9 mouse cellular contexts compared by ENCODE assay signal in genomic region chr6:137053464-137053863, GRCm38 (mm10).
DNase-seq lines count a peak whose midpoint lies in the region; ATAC-seq lines count a peak whose summit lies in the region.
"Had no signal": no experiment of that assay in that cellular context is flagged by ENCODE, and none has a peak within 500 bp of the region (broad histone marks: within the 10 kb centered on the region; RNA-seq: fewer than 3 reads in every experiment).

No protein-coding gene starts in this region.

- no peaks in the 10 kb centered on the region for H3K4me1 ChIP-seq in hindbrain, embryonic 10.5 days (replicated peaks)
- no peaks in the 10 kb centered on the region for H3K4me1 ChIP-seq in hindbrain, embryonic 13.5 days (replicated peaks)
- H3K4me1 ChIP-seq in midbrain, embryonic 13.5 days (replicated peaks): no peaks in the 10 kb centered on the region

- H3K27me3 ChIP-seq in hindbrain, embryonic 10.5 days (ENCODE audit: insufficient read depth, poor library complexity, severe bottlenecking): no peaks in the 10 kb centered on the region
- H3K27me3 ChIP-seq in hindbrain, embryonic 13.5 days: no peaks in the 10 kb centered on the region
- no peaks in the 10 kb centered on the region for H3K27me3 ChIP-seq in midbrain, embryonic 13.5 days
- H3K27me3 ChIP-seq: limb, embryonic 13.5 days had no signal

- no peak overlapping the region for H3K4me3 ChIP-seq in hindbrain, embryonic 10.5 days
- H3K4me3 ChIP-seq in hindbrain, embryonic 13.5 days: no peak overlapping the region
- H3K4me3 ChIP-seq in midbrain, embryonic 13.5 days (replicated peaks): no peak overlapping the region
- H3K4me3 ChIP-seq: limb, embryonic 13.5 days had no signal

- no peak overlapping the region for H3K4me2 ChIP-seq in hindbrain, embryonic 13.5 days
- H3K4me2 ChIP-seq in midbrain, embryonic 13.5 days (replicated peaks): no peak overlapping the region
- H3K4me2 ChIP-seq: limb, embryonic 13.5 days had no signal

- H3K9me3 ChIP-seq in hindbrain, embryonic 10.5 days: peaks cover 10% of the 10 kb centered on the region; the same call in 1 of the 2 replicates
- no peaks in the 10 kb centered on the region; the same call in none of the 2 replicates for H3K9me3 ChIP-seq in hindbrain, embryonic 13.5 days
- peaks cover 6% of the 10 kb centered on the region; the same call in 1 of the 2 replicates for H3K9me3 ChIP-seq in midbrain, embryonic 13.5 days

- peak; percentile 21 for DNase-seq in hindbrain, embryonic 10.5 days (ENCODE audit: low spot score)
- DNase-seq in 416B (ENCODE audit: low read depth) (peak; percentile 55), WW6 (ENCODE audit: low read depth, low spot score) (peak; percentile 31)
- DNase-seq in gastrocnemius, postnatal 14 days: peak; percentile 15
- peak; percentile 39 to 63 for DNase-seq in lung, postnatal 4 days
- DNase-seq in spleen, postnatal 4 days (ENCODE audit: low spot score in 2 of 2): no peak

- intact Hi-C loops in gastrocnemius, postnatal 14 days (cut with DNase I; ENCODE audit: low total_unique reads): no loop called here

- no peak overlapping the region for H3K9ac ChIP-seq in hindbrain, embryonic 13.5 days
- no peak overlapping the region for H3K9ac ChIP-seq in midbrain, embryonic 13.5 days (replicated peaks)
- H3K9ac ChIP-seq: limb, embryonic 13.5 days had no signal

- no peaks in the 10 kb centered on the region for H3K36me3 ChIP-seq in hindbrain, embryonic 10.5 days
- H3K36me3 ChIP-seq in hindbrain, embryonic 13.5 days: 0 out of 2 replicates have a peak, but pooled peaks cover 4% of the 10 kb centered on the region
- no peaks in the 10 kb centered on the region for H3K36me3 ChIP-seq in midbrain, embryonic 13.5 days

- 75% methylated on average over 5 of the region's 5 CpGs for WGBS in hindbrain, embryonic 10.5 days
- 78% methylated on average over 5 of the region's 5 CpGs for WGBS in hindbrain, embryonic 13.5 days
- 81% methylated on average over 5 of the region's 5 CpGs for WGBS in midbrain, embryonic 13.5 days

- no peak for ATAC-seq in hindbrain, embryonic 13.5 days (ENCODE audit: low FRiP score)
- ATAC-seq in midbrain, embryonic 13.5 days: no peak

- no peak overlapping the region for H3K27ac ChIP-seq in hindbrain, embryonic 10.5 days
- no peak overlapping the region for H3K27ac ChIP-seq in hindbrain, embryonic 13.5 days
- no peak overlapping the region for H3K27ac ChIP-seq in midbrain, embryonic 13.5 days

Comparison
In these comparisons a context has a peak if more than half of its experiments do, and no peak if none do; other contexts are left out.
1. DNase-seq: peak in hindbrain, embryonic 10.5 days (single experiment), 416B (single experiment), WW6 (single experiment), gastrocnemius, postnatal 14 days (single experiment) and lung, postnatal 4 days (2 of 2); none in spleen, postnatal 4 days (0 of 2).